In genomic region chr10:58496732-58497131, GRCm38 (mm10) we compare ENCODE assay signal across 8 mouse cellular contexts. TPM values are rescaled to one million over a fixed set of nuclear protein-coding genes. Genes with fewer than 3 reads are reported as not detected.
DNase-seq lines count a peak whose midpoint lies in the region; ATAC-seq and TF ChIP-seq lines count a peak whose summit lies in the region.

No protein-coding gene starts in this region.

- ATAC-seq in kidney, embryonic 14.5 days (ENCODE audit: low FRiP score, low TSS enrichment), result no peak
- ATAC-seq in forebrain, embryonic 15.5 days (replicated peaks), result no peak

- peaks cover 35% of the 10 kb centered on the region for H3K36me3 ChIP-seq in kidney, embryonic 14.5 days (ENCODE audit: control insufficient read depth, insufficient read depth, low read length)
- H3K36me3 ChIP-seq in ES-Bruce4 (ENCODE audit: control insufficient read depth, insufficient read depth, low read length, poor library complexity, severe bottlenecking), result peaks cover 18% of the 10 kb centered on the region
- H3K36me3 ChIP-seq in forebrain, embryonic 15.5 days, result peaks cover 29% of the 10 kb centered on the region

- no peak for DNase-seq in kidney, adult 11 months
- DNase-seq in mesoderm, embryonic 11.5 days (ENCODE audit: low read depth, low spot score), result peak; percentile 1
- DNase-seq in natural killer cell, adult 2 months (ENCODE audit: low spot score in 2 of 2), result no peak
- DNase-seq in right cerebral cortex, postnatal 14 days, result no peak
- DNase-seq in cerebellum, adult 8-10 months, result no peak

- H3K4me2 ChIP-seq in kidney, embryonic 14.5 days (replicated peaks; ENCODE audit: low read depth, low read length), result peak overlapping the region; percentile 55
- H3K4me2 ChIP-seq in forebrain, embryonic 15.5 days (replicated peaks), result no peak overlapping the region

- H3K27ac ChIP-seq in kidney, embryonic 14.5 days (ENCODE audit: low read depth, low read length), result peak overlapping the region; percentile 87; the same call in 1 of the 2 replicates
- peak overlapping the region; percentile 59; the same call in 1 of the 2 replicates for H3K27ac ChIP-seq in ES-Bruce4 (ENCODE audit: insufficient read depth, low read length)
- H3K27ac ChIP-seq in forebrain, embryonic 15.5 days (replicated peaks), result no peak overlapping the region

- no peak for TF ChIP-seq CTCF in ES-Bruce4 (IDR thresholded peaks at IDR 0.05; ENCODE audit: low read depth, low read length)

- H3K4me3 ChIP-seq in kidney, embryonic 14.5 days (ENCODE audit: low read length), result peak overlapping the region; percentile 64; the same call in 1 of the 2 replicates
- H3K4me3 ChIP-seq in ES-Bruce4 (ENCODE audit: low read depth, low read length), result peak overlapping the region; percentile 79
- H3K4me3 ChIP-seq in forebrain, embryonic 15.5 days, result peak overlapping the region; percentile 58; the same call in 1 of the 2 replicates

- peak overlapping the region; percentile 70; the same call in 1 of the 2 replicates for H3K9ac ChIP-seq in kidney, embryonic 14.5 days (ENCODE audit: low read depth, low read length)
- peak overlapping the region; percentile 77 for H3K9ac ChIP-seq in ES-Bruce4 (ENCODE audit: low read depth, poor library complexity, severe bottlenecking)
- H3K9ac ChIP-seq in forebrain, embryonic 15.5 days (replicated peaks), result no peak overlapping the region

- no peak for TF ChIP-seq EP300 in ES-Bruce4 (IDR thresholded peaks at IDR 0.05; ENCODE audit: insufficient read depth, low read depth, low read length)

- 0 out of 2 replicates have a peak, but pooled peaks cover 7% of the 10 kb centered on the region for H3K4me1 ChIP-seq in kidney, embryonic 14.5 days (ENCODE audit: control insufficient read depth, insufficient read depth, low read length)
- H3K4me1 ChIP-seq in ES-Bruce4 (ENCODE audit: control insufficient read depth, insufficient read depth, low read length), result peaks cover 2% of the 10 kb centered on the region
- H3K4me1 ChIP-seq in forebrain, embryonic 15.5 days, result peaks cover 16% of the 10 kb centered on the region

- no peaks in the 10 kb centered on the region for H3K9me3 ChIP-seq in kidney, embryonic 14.5 days (ENCODE audit: control insufficient read depth, low read length)
- H3K9me3 ChIP-seq in ES-Bruce4 (replicated peaks; ENCODE audit: control insufficient read depth, insufficient read depth, low read length, poor library complexity, severe bottlenecking), result no peaks in the 10 kb centered on the region
- H3K9me3 ChIP-seq in forebrain, embryonic 15.5 days, result no peaks in the 10 kb centered on the region

- H3K27me3 ChIP-seq in kidney, embryonic 14.5 days (ENCODE audit: control insufficient read depth, insufficient read depth, low read length), result no peaks in the 10 kb centered on the region
- H3K27me3 ChIP-seq in ES-Bruce4 (ENCODE audit: control insufficient read depth, insufficient read depth, low read length, poor library complexity, severe bottlenecking), result no peaks in the 10 kb centered on the region
- H3K27me3 ChIP-seq in forebrain, embryonic 15.5 days, result no peaks in the 10 kb centered on the region

- no peak for TF ChIP-seq POLR2A in ES-Bruce4 (IDR thresholded peaks at IDR 0.05; ENCODE audit: insufficient read depth, low read length)

RNA-seq across cellular contexts. Expression of gene Ccdc138, which starts 1.0 kb away (rescaled TPM):
- polyA plus RNA-seq in kidney, embryonic 14.5 days (2014; fragmentation: Nextera tagmentation; extraction: Ambion mirVana), result 10.8 and 12.0 TPM in 2 replicates
- polyA plus RNA-seq in ES-Bruce4 (2011; ENCODE audit: insufficient read depth, insufficient read length, low read depth, missing spikeins), result 19.3 TPM in 2 replicates
- polyA plus RNA-seq in forebrain, embryonic 15.5 days (2015; fragmentation: Nextera tagmentation; extraction: Ambion mirVana), result 11.3 and 12.1 TPM in 2 replicates

RNA-seq across cellular contexts. Expression of gene Ranbp2, which starts 50.0 kb away (rescaled TPM):
- polyA plus RNA-seq in kidney, embryonic 14.5 days (2014; fragmentation: Nextera tagmentation; extraction: Ambion mirVana), result 26.2 and 48.2 TPM in 2 replicates
- polyA plus RNA-seq in ES-Bruce4 (2011; ENCODE audit: insufficient read depth, insufficient read length, low read depth, missing spikeins), result 102 and 114 TPM in 2 replicates
- 19.7 and 21.5 TPM in 2 replicates for polyA plus RNA-seq in forebrain, embryonic 15.5 days (2015; fragmentation: Nextera tagmentation; extraction: Ambion mirVana)
